Mouse (Mus musculus) ovary, postnatal 14 days (tissue): ENCODE measurements around the gene Srp14.
A peak's percentile ranks its signal among the peaks of the same experiment; 100 is the strongest.

Experiments
- DNase-seq: peaks from one replicate; pipeline ENCODE4 v3.0.0; 2022; ENCODE audit warnings: low spot score

Srp14 gene

DNA sequence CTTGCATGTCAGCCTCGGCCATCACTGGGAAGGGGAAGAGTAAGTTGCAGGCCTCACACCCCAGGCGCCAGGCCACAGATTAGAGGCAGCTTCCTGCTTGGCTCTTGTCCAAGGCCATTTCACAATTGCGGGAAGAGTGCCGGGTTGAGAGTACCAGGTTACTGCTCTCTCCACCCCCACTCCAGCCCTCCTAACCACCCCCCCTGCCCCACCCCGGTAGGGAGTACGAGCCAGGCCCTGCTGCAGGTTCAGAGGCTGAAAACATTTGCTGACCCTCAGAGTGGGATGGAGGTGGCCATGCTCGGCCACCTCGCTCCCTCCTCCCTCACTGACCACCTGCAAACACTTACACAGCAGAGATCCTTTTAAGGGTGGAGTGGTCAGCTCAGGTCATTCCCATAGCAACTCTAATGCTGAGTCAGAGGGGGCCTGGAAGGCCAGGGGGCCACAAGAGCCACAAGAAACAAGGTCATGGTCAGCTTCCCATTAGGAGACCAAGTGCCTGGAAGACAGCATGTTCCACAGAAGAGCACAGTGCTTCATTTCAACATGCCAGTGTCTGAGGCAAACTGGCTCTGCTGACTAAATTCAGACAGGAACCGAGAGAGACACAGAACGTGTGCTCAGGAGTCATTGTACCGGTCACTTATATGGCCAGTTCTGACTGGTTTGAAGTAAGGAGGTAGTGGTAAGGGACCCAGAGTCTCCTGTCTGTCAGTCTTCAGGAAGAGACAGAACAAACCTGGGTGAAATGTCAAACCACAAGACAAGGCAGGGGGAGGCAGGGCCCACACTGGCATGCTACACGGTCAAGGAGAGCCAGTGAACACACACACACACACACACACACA lies 11.0 kb upstream of the Srp14 start:
- DNase-seq, result peak; percentile 75

DNA sequence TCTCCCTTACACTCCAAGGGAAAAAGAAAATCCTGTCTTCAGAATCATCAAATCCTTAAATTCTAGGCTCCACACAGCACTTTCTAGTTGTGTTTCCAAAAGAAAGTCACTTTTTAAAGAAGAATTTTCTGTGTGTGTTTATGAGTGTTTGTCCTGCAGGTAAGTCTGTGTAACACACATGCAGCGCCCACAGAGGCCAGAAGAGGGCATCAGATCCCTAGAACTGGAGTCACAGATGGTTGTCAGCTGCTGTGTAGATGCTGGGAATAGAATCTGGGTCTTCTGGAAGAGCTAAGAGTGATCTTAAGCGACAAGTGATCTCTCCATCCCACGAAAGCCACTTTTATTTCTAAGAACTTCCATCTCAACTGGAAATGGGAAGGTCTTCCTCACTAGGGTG lies 8.3 kb upstream of the Srp14 start:
- no peak for DNase-seq

DNA sequence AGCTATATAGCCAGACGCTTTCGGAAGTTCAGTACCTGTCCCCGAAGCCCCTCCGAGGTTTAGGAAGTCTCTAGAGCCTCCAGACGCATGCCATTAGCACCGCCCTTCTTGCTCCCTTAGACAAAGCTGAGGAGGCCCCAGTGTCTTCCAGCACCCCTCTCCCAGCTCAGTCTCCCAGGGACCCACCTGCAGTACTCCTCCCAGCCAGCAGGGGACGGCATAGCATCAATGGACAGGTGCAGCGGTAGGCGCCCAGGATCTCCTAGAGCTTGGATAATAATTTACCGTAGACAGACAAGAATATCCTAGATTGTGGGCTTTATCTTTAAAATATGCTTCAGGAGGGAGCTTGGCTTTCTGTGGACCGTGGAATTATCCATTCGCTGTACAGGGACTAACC lies 7.4 kb upstream of the Srp14 start:
- peak; percentile 86 for DNase-seq

DNA sequence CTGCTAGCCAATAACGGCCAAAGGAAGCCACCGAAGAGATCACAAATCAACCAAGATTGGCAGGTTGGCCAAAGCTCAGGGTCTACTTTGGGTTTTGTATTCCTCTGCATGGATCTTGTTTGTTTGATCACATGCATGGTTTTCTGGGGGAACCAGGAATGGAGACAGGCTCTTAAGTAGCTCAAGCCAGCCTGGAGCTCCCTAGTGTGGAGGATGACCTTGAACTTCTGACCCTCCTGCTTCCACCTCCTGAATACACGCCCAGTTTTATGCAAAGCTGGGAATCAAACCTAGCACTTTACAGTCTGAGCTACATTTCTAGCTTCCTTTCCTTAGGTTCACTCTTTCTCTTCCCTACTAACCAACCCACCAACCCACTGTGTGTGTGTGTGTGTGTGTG lies 5.9 kb upstream of the Srp14 start:
- DNase-seq, result no peak

DNA sequence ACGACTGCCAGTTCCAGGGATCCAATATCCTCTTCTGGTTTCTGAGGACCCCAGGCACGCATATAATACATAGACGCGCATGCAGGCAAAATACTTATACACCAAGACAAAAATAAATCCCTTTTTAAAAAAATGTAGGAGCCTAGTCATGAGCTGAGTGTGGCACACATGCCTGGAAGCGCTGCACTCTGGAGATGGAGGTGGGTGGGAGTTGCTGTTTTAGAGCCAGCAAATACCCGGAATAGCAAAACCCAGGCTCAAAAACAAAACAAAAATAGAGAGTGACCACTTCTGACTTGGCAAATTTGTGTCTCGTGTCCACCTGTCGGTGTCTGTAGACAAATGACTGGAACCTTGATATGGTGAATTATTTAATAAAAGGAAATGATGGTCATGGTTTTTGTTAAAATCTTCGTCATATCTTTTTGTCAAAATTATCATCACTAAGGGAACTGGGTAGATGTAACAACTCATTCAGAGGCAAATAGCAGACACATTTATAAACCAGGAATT lies 4.9 kb upstream of the Srp14 start:
- DNase-seq, result no peak

DNA sequence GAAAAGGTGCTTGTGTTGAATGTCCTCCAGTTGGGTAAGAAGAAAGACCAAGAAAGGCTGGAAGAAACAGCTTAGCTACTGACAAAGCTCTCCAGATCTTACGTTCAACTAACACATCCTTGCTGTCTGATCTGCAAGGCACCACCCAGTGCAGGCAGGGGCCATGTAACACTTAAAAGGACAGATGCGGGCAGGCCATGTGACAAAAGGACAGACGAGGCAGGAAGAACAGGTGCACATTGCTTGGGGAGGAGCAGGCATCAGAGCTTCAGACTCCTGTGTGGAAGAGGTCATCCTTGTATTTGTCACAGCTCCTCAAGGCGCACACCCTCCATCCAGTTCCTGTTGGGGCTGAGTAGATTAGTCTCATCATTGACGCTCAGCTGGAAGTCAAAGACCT lies 3.5 kb upstream of the Srp14 start:
- DNase-seq, result no peak

DNA sequence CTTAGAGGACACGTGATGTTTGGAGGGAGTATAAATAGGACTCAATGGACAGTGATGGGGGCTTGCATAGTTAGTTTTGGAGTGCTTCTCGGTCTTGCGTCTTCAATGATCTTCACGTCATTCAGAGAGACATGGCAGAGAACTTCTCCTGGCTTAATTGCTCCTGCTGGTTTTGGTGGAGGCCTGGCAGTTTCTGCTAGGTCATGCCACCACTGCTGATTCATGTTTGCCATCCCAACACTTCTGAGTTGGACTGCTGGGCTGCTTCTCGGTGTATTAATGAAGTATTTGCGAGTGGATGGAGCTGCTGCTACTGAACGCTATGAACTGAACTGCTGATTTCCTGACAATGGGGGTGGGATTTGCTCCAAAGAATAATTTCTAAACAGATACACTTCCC lies 1.4 kb upstream of the Srp14 start:
- DNase-seq, result no peak

DNA sequence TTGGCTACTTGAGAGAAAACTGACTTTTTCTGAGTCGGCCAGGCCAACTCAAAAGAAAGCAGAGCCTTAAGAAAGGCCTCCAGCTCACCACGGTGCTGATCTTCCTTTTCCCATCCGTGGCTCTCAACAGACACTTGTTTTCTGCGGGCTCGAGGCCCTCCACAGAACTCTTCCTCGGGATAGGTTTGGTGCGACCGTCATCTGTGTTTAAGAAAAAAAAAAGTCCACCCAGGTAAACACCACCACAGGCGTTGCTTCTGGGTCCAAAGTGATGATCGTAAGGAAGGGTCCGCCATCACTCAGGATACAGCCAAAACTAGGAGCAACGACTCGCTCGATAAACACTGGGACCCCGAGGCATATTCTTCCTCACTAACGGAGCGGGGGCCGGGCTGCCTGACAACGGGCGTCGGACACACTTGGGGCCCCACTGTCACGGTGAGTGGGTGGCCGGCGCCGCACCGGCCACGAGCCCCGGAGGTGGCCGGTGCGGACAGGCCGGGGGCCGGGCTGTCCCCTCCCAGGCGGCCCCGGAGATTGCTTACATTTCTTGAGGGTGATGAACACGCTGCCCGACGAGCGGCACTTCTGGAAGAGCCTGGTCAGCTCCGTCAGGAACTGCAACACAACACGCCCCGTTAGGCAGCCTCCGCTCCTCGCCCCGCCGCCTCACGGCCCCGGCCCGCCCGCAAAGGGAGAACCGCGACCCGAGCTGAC lies 520 bp downstream of the Srp14 start:
- DNase-seq, result no peak

DNA sequence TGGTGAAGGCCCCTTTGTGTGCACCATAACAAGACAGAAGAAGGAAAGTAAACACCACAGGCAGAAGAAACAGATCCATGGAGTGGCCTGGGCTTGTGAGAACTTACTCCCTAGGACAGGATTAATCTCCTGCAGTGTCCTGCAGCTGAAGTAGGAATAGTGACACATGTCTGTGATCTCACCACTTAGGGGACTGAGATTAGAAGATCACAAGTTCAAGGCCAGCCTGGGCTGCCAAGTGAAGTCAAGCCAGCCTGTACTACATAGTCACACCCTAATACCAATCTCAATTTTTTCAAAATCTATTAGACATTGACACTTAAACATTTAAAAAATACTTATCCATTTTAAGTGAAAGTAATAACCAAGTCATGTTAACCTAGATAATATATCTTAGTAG lies 11.2 kb downstream of the Srp14 start:
- no peak for DNase-seq

DNA sequence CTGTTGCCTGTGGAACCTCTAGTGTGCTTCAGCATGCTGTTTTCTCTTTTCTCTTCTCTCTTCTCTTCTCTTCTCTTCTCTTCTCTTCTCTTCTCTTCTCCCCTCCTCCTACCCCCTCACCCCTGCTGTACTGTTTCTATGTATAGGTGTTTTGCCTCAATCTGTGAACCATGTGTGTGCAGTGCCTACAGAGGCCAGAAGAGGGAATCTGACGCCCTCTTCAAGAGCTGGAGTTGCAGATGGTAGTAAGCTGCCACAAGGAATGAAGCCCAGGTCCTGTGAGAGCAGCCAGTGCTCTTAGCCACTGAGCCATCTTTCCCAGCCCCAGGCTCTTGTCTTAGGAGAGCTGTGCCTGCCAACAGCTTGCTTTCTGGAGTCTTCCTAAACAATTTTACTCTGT lies 12.9 kb downstream of the Srp14 start:
- no peak for DNase-seq

DNA sequence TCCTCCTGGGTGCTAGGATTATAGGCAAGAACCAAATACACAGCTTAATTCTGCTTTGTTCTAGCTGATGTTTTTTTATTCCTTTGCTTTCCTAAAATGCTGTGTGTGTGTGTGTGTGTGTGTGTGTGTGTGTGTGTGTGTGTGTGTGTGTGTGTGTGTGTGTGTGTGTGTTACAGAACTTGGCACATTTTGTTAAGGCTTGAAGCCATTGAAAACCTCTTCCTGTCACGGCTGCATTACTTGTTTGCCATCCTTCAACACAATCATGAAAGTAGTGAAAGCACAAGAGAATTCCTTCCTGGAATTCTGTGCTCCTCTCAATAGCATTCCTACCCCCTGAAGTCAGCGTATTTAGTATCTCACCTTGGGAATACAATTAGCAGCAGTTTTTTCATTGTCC lies 13.6 kb downstream of the Srp14 start:
- no peak for DNase-seq

DNA sequence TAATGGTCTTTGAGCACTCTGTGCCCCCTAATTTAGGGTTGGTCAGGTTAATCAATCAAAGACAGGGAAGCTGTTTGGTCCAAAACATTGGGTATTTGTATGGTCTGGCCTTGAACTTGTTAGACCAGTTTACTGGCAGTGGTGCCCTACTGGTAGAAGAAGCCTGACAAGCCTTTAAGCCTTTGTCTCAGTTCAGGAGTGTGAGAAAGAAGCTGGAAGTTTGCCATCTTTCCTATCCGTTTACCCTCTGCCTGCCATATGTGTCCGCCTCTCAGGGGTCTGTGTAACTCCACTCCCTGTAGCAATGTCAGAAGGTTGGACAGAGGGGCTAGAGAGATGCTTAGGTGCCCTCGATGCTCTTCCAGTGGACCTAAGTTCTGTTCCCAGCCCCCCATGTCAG lies 15.1 kb downstream of the Srp14 start:
- DNase-seq, result no peak

DNA sequence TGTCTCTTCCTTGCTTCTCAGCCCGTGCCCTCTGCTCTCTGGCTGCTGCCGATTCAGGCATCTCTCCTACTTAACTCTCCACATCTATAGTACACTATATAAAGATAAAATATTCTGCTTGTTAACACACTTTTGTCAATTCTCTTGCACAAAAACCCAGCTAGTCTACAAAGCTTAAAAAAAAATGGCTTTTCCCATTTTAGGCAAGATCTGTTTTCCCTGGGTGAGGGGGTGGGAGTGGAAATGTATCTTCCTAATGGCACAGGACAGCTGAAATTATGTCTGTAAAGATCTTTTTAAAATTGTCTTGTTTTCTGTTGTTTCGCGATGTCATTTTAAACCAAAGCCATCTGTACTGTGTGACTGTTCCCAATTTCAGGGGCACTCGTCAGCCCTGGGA lies 16.0 kb downstream of the Srp14 start:
- no peak for DNase-seq

DNA sequence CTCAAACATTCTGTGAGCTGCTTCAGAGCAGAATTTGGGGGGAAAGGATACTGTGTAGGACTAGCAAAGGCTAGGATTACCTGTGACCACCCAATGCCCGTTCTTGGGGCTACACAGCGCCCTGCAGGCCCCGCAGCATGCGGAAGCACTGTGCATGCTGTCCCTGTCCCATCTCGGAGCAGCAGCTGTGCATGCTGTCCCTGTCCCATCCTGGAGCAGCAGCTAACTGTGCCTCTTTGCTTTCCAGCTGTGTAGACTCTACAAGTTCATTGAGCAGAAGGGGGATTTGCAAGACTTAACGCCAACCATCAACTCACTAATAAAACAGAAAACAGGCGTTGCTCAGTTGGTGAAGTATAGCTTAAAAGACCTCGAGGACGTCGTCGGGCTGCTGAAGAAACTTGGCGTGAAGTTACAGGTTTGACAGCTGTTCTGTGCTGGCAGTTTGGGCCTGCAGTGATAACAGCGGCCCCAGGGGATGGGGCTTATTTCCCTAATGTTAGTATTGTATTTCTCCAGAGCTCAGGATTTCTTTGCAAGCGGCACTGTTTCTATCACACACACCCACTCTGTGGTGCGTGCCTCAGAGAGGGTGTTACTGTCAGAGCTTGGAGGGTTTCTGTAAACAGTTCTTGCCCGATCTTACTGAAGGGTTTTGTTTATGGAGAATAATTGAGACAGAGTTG lies 17.9 kb downstream of the Srp14 start:
- DNase-seq, result no peak

DNA sequence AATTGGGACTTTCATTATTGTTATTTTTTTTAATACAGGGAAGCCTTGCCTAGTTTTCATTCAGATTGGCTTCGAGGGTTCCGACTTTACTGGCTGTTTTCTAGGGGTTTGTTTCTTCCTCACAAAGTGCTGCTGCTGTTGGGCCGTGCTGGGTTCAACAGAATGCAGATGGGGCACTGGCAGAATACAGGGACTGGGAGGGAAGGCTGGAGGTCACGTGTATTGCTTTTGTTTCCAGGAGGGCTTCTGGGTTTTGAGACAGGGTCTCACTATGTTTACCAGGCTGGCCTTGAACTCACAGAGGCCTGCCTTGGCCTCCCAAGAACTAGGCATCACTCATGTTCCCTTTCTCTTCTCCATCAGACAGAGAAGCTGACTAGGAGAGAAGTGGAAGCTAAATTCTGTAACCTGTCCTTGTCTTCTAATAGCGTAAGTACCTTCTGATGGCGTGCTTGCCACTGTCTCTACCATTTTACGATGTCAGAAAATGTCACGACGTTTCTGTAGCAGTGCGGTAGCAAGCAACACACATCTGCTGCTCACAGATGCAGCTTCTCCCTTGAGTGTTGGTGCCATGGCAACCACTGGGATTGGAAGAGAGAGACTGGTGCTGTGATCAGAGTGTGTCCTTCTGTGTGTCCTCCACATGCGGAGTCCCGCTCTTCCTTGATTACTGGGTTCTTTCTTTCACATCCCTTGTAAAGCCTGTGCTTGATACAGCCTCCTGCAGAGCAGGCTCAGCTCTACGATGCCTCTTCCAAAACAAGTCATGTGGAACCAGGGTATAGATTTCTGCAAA lies 21.8 kb downstream of the Srp14 start:
- no peak for DNase-seq

DNA sequence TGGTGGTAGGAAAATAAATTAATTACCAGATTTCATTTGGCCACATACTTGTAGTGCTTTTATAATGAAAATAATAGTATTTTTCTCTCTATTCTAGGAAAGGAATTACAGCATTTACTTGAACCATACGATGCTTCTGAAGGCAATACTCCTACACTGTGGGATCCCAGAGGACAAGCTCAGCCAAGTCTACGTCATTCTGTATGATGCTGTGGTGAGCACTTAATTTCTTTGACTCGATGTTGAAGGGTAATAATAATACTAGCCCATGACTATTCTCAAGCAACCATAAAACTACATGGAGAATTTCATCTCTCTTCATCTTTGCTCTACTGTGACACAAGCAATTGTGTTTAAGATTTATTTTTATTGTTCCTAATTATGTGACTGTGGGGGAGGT lies 22.5 kb downstream of the Srp14 start:
- no peak for DNase-seq

DNA sequence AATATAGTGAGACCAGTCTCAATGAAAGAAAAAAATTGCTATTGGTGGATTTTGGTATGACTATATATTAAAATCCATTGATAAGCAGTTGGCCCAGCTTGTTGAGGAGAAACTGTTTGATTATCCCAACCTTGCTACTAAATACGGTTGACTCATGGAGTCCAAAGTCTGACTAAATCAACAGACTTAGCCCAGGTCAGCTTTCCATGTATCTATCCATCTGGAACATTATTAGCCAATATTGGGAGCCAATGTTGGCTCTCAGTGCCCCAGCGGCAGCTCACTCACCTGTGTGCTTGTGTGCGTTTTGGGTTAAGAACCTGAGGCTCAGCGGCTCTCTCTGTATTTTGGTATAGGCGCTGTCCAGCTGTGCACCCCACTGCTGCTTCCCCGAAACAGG lies 28.5 kb downstream of the Srp14 start:
- DNase-seq, result no peak

DNA sequence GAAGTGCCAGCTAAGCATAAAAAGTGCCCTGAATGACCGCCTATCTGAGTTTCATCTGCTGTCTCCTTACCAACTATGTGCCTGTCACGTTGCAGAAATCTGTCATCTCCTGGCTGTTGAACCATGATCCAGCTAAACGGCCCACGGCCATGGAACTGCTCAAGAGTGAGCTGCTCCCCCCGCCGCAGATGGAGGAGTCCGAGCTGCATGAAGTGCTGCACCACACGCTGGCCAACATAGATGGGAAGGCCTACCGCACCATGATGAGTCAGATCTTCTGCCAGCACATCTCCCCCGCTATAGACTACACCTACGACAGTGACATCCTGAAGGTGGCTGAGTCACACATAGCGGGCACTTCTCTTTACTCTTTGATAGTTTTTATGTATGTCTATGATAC lies 31.3 kb downstream of the Srp14 start:
- DNase-seq, result no peak

DNA sequence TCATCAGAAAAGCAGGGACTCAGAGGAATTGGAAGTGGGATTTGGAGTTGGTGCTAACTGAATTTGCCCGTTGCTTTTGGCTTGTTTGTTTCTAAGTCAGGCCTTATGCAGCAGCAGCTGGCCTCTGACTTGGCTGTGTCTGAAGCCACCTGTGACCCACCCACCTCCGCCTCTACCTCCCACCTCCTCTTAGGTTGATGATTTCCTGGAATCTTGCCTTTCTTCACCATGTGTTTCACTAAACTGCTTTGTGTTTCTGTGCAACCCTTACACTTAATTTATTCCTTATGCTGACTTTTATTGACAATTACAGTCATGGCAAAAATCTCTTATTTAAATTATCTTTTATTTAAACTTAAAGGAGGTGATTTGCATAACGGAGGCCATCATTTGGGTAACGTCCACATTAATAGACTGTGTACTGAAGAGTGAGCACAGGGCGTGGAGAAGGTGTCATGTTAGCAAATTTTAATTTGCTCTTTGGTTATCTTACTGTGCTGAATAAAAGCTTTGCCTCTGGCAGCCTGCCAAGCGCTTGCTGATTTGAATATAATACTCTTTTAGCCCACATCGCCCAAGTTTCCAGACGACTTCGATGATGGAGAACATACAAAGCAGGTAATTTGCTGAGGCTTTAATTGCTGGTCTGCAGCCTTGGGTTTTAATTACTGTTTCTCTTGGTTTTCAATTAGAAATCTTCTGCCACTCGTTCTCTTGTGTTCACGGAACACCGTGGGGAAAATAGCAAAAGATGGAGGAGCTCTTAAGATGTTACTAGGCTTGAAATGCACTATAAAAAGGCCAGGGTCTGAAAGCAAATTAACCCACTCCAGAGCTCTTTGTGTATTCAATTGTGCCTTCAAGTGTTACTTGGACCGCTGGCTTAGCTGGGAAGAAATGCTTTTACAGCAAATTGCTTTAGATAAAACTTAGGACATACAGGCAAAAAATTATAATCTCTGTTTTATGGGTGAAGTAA lies 33.5 kb downstream of the Srp14 start:
- DNase-seq, result peak; percentile 21

DNA sequence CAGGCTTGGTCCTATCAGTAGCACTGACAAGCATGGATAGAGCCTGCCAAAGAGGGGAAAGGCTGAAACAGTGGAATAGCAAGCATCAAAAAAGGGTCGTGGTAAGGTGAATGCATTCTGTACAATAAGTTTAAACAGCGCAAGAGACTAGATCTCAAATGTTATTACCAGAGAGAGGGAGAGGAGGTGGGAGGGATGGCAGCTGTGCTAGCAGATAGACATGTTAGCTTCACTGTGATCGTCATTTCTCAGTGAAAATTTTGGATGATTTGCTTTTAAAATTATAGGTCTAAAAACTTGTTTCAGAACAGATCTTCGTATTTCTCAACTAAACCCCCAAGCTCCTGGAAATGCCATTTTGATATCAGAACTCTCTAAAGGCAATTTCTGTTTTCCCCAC lies 36.8 kb downstream of the Srp14 start:
- no peak for DNase-seq

DNA sequence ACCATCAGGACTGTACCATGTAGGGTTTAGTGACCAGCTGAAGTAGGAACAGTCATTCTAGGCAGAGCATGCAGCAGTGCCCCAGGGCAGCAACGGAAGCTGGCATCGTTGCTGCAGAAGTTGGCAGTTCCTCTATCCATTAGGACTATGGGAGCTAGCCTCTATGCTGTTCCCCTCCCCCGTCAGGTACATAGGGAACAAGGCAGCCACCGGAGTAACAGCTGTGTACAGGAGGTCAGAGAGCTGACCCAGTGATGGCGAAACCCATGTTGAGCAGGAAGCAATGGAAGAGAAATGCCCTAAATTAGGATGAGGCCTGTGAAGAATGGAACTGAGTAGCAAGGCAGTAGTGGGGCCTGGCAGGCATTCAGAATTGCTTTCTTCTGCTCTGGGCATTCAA lies 37.3 kb downstream of the Srp14 start:
- DNase-seq, result no peak
